Mouse (Mus musculus): ENCODE measurements around the gene Adgrg3. TPM values are rescaled to one million over a fixed set of nuclear protein-coding genes. Genes with fewer than 3 reads are reported as not detected.

The Adgrg3 gene
- 0.79 and 0.95 TPM in 2 replicates for polyA plus RNA-seq (2015; fragmentation: Nextera tagmentation; extraction: Ambion mirVana)

DNA sequence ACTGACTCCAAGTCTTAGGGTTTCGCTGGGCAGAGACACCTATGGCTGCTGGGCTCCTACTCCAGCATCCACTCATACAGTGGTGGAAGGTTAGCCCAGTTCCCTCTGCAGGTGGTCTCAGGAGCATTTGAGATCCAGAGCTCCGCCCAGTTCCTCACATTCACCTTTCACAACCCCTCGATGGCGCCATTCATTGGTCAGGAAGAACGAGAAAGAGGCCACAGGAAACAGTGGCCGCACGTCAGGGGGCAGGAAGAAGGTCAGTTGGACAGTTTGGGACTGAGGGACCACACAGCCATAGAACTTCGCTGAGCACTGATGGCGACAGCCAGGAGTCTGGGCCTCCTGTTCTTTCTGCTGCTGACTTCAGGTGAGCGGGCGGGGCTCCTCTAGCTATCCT is at the start of gene Adgrg3:
TSS of gene Adgrg3 (plus strand) at position 242 of the 400 bp plus-strand sequence.
- Histone ChIP-seq H3K27ac (replicated peaks) (no peak within 1 kb of the TSS), H3K9ac (no peak within 1 kb of the TSS), H3K36me3 (peaks cover 21% of the 10 kb centered on the region), H3K9me3 (no peaks in the 10 kb centered on the region), H3K4me2 (no peak within 1 kb of the TSS), H3K4me3 (no peak within 1 kb of the TSS), H3K4me1 (replicated peaks) (no peaks in the 10 kb centered on the region), H3K27me3 (no peaks in the 10 kb centered on the region)
- no peak for ATAC-seq (ENCODE audit: low FRiP score, low read depth)
- WGBS = 82% methylated on average over 11 of the region's 11 CpGs

DNA sequence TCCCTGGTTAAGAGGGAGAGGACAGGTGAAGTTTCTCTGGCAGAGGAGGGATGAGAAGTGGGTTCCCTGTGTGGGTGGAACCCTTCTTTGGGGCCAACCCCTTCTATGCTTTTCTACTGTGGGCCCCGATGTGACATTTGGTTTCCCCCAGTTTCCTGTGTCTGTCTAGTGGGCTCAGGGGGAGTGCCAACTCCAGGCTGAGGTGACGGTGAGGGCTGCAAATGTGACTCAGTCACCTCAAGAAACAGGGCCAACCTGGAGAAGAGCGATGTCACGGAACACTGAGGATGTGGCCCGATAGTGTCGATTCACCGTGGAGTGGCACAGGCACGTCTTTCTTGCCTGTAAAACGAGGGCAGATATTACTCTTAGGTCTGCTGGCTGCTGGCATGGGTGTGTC is 44.2 kb upstream of the Adgrg3 start:
- H3K9me3 ChIP-seq = no peaks in the 10 kb centered on the region
- no peaks in the 10 kb centered on the region for H3K36me3 ChIP-seq
- no peak overlapping the region for H3K27ac ChIP-seq (replicated peaks)
- peaks cover 16% of the 10 kb centered on the region for H3K4me1 ChIP-seq (replicated peaks)
- no peak for ATAC-seq (ENCODE audit: low FRiP score, low read depth)
- H3K4me2 ChIP-seq = no peak overlapping the region
- H3K27me3 ChIP-seq = no peaks in the 10 kb centered on the region
- H3K4me3 ChIP-seq = no peak overlapping the region
- H3K9ac ChIP-seq = no peak overlapping the region
- WGBS = 93% methylated on average over 9 of the region's 9 CpGs

DNA sequence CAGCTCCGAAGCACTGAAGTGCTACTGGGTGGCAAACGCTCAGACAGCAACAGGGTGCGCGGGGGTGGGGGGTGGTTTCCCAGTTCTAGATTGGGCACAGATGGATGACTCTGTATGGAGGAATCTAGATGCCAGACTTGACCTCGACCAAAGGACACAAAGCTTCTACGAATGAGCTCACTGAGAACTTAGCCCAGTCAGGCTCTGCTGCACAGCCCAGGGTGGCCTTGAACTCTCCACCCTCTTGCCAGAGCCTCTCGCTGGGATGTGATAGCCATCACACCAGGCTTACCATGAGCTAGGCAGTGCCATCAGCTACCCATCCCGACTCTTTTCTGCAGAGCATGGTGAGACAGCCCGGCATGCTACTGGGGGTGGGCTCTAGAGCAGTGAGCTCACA is 43.7 kb upstream of the Adgrg3 start:
- H3K4me2 ChIP-seq = no peak overlapping the region
- H3K4me1 ChIP-seq (replicated peaks) = peaks cover 22% of the 10 kb centered on the region
- H3K4me3 ChIP-seq = no peak overlapping the region
- no peaks in the 10 kb centered on the region for H3K9me3 ChIP-seq
- H3K36me3 ChIP-seq = no peaks in the 10 kb centered on the region
- no peak for ATAC-seq (ENCODE audit: low FRiP score, low read depth)
- H3K9ac ChIP-seq = no peak overlapping the region
- H3K27me3 ChIP-seq = no peaks in the 10 kb centered on the region
- whole genome bisulfite sequencing = 87% methylated on average over 9 of the region's 9 CpGs
- no peak overlapping the region for H3K27ac ChIP-seq (replicated peaks)

DNA sequence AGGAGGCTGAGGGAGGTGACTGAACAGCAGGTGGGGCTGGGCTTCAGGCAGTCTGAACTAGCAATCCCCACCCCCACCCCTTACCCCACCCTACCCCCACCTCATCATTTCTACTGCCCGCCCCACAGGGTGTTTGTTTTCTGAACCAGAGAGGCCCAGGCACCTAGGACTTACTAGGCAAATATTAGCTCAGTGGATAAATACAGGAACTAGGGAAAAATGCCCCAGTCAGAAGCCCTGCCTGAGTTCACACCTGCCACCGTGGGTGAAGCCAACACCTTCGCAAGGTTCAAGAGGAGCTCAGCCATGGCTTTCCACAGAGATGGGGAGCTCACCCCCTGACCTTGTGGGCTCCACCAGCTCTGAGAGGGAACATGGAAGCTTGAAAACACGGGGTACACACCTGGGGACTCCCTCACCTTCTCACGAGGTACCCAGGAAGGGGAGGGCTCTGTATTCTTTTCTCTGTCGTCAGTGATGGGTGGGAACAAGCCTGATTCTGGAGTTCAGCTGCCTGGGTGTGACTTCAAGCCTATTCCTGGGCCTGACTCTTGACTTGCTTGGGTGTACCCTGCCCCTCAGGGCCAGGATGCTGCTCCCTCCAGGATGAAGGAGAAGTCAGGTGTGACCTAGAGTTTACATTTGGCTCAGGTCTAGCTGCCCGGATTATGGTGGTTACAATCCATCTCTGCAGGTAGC is 42.9 kb upstream of the Adgrg3 start, which contains the start of gene Adgrg1:
TSS of gene Adgrg1 (plus strand) at position 285 of the 699 bp plus-strand sequence.
- Histone ChIP-seq H3K4me2 (no peak within 1 kb of the TSS), H3K4me3 (no peak within 1 kb of the TSS), H3K36me3 (no peaks in the 10 kb centered on the region), H3K9me3 (no peaks in the 10 kb centered on the region), H3K27me3 (no peaks in the 10 kb centered on the region), H3K4me1 (replicated peaks) (peaks cover 24% of the 10 kb centered on the region), H3K27ac (replicated peaks) (no peak within 1 kb of the TSS), H3K9ac (no peak within 1 kb of the TSS)
- 68% methylated on average over 7 of the region's 7 CpGs for WGBS
- ATAC-seq (ENCODE audit: low FRiP score, low read depth) = no peak

DNA sequence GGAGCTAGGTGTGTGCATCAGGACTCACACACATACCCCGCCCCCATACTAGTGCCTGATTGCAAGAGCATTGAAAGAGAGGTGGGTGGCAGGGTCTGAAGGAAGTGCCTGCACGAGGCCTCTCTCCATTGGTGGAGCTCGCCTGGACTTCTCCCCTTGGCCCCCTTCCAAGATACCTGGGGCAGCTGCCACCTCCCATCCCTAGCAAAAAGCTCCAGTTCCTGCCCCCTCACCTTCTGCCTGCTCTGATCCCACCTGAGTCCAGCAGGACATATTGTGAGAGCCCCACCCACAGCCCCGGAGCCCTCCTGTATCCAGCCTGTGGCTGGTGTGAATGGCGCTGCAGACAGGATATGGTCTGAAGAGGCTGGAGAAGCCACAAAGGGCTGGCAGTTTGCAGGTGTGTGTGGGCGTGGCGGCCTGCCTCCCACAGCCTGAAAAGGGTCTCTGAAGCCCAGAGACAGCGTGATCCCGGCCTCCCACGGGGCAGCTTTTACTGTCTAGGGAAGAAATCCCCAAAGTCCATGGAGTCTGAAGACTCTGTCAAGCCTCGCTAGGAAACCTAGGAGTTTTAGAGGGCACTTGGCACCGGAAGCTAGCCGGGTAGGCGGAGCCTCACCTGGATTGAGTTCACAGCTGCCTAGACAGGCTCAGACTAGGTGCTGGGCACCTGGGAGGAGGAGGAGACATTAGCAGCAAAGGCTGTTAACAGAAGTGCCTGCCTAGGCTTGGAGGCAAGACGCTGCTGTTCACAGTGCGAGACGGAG is 40.7 kb upstream of the Adgrg3 start:
- H3K36me3 ChIP-seq = no peaks in the 10 kb centered on the region
- peak overlapping the region; percentile 44 for H3K4me2 ChIP-seq
- no peak for ATAC-seq (ENCODE audit: low FRiP score, low read depth)

DNA sequence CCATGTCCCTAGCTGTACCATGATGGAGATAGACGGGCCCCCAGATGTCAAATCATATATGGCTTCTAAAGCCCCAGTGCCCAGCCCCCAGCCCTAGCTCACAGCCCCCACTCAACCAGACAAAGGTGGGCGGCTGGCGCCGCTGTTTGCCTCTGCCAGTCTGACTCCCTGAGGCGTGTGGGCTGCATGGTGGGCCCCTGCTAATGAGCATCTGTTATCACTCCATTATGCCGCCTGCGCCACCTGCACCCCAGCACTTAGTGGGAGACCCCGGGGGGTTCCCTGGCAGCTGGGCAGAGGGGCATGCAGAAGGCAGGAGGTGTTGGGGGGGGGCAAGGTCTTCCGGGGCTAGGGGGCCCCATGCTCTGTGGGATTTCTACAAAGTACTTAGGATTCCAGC is 39.4 kb upstream of the Adgrg3 start:
- Histone ChIP-seq H3K27ac (replicated peaks) (no peak overlapping the region), H3K4me3 (no peak overlapping the region), H3K27me3 (no peaks in the 10 kb centered on the region), H3K4me1 (replicated peaks) (peaks cover 49% of the 10 kb centered on the region), H3K9ac (no peak overlapping the region), H3K36me3 (no peaks in the 10 kb centered on the region), H3K9me3 (no peaks in the 10 kb centered on the region), H3K4me2 (peak overlapping the region; percentile 44)
- WGBS = 27% methylated on average over 9 of the region's 9 CpGs
- no peak for ATAC-seq (ENCODE audit: low FRiP score, low read depth)

More for the DNA sequence above, 40.7 kb upstream of the Adgrg3 start:
- Histone ChIP-seq H3K9me3 (no peaks in the 10 kb centered on the region), H3K9ac (no peak overlapping the region), H3K27ac (replicated peaks) (no peak overlapping the region), H3K4me1 (replicated peaks) (peaks cover 38% of the 10 kb centered on the region), H3K27me3 (no peaks in the 10 kb centered on the region), H3K4me3 (peak overlapping the region; percentile 19)
- 23% methylated on average over 17 of the region's 17 CpGs for WGBS

DNA sequence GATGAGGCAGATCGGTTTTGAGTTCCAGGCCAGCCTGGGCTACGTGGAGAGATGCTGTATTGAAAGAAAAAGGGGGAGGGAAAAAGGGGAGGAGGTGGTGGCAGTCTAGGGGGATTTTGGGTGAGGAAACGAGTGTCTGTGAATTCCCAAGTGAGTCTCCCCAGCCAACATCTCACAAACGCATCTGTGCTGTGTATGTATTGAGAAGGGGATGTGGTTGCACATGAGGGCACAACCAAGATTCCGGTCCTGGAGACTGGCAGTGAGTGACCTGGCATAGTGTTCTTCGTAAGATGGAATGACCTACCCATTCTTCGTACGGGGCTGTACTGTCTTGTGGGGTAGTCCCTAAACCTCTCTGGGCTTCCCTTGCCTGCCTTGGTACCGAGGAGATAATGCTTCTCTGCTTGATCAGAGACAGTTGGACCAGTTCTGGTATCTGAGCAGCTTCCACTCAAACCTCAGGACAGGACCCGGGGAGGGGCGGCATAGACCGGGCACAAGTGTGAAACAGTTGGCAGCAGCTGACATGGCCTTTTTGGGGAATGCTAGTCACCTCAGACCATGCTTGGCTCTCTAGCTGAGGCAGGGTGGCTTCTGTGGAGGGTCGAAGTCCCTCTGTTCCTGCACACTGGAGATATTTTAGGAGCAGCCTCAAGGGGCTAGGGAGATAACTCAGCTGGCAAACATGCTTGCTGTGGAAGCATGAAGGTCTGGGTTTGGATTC is 38.7 kb upstream of the Adgrg3 start:
- no peak for ATAC-seq (ENCODE audit: low FRiP score, low read depth)
- Histone ChIP-seq H3K9me3 (no peaks in the 10 kb centered on the region), H3K4me1 (replicated peaks) (peaks cover 55% of the 10 kb centered on the region), H3K4me3 (no peak overlapping the region), H3K27me3 (no peaks in the 10 kb centered on the region), H3K36me3 (no peaks in the 10 kb centered on the region), H3K9ac (no peak overlapping the region), H3K4me2 (peak overlapping the region; percentile 44; the same call in 1 of the 2 replicates), H3K27ac (replicated peaks) (no peak overlapping the region)
- WGBS = 66% methylated on average over 13 of the region's 13 CpGs

DNA sequence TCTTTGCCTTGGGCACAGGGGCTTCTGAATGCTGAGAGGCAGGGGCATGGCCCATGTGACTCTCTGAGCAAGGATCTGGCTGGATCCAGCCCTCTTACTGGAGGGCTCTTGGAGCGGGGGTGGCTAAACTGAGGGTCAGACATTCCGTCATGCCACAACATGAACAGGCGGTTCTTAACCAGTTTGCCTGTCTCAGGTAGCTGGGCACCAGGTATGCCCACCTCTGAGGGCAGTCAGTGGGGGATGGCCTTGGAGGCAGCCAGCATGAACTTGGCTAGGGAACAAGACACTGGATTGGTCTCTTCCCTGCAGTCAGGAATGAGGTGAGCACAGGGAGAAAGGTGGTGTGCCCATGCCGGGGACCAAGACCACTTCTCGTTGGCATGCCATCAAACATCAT is 37.3 kb upstream of the Adgrg3 start:
- Histone ChIP-seq H3K27ac (replicated peaks) (no peak overlapping the region), H3K4me1 (replicated peaks) (peaks cover 69% of the 10 kb centered on the region), H3K4me3 (no peak overlapping the region), H3K9ac (no peak overlapping the region), H3K36me3 (no peaks in the 10 kb centered on the region), H3K9me3 (no peaks in the 10 kb centered on the region), H3K27me3 (no peaks in the 10 kb centered on the region), H3K4me2 (no peak overlapping the region)
- ATAC-seq (ENCODE audit: low FRiP score, low read depth) = no peak
- 95% methylated on average over 5 of the region's 5 CpGs for WGBS

DNA sequence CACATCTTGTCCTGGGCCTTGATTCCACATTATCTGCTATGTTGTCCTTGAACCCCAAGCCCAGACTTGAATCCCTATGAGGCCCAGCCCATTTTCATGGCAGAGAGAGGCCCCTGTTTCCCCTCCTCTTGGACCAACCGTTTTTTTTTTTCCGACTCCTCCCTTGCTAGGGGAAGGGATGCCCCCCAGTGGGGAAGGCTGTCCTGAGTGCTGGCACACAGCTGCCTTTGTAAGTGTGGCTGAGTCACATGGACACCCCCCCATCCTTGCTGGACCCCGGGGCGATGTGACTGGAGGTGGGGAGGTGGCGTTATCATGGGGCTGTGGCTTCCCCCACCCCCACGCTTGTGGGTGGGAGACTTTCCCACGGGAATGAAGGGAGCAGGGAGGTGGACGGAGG is 36.5 kb upstream of the Adgrg3 start:
- WGBS = 41% methylated on average over 8 of the region's 8 CpGs
- no peak for ATAC-seq (ENCODE audit: low FRiP score, low read depth)
- Histone ChIP-seq H3K27me3 (no peaks in the 10 kb centered on the region), H3K4me1 (replicated peaks) (peaks cover 71% of the 10 kb centered on the region), H3K9ac (no peak overlapping the region), H3K9me3 (no peaks in the 10 kb centered on the region), H3K4me3 (no peak overlapping the region), H3K27ac (replicated peaks) (peak overlapping the region; percentile 73; the same call in 1 of the 2 replicates), H3K36me3 (no peaks in the 10 kb centered on the region), H3K4me2 (no peak overlapping the region)

DNA sequence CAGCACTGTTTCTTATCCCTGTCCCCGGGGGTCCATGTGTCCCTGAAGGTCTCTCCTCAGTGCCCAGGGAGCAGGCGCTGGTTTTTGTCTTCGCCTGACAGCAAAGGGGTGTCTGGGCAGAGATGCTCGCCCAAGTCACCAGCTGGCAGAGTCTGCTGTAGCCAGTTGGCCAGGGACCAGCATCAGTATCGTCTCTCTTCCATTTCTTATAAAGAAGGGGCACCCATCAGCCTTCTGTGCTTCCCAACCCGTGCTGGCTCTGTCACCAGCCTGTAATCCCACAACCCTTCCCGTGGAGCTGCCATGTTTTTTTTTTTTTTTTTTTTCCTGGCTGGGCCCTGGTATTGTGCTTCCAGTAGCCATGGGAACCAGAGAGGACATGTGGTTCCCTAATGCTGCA is 35.6 kb upstream of the Adgrg3 start:
- Histone ChIP-seq H3K27ac (replicated peaks) (peak overlapping the region; percentile 73), H3K4me1 (replicated peaks) (peaks cover 77% of the 10 kb centered on the region), H3K4me3 (no peak overlapping the region), H3K36me3 (no peaks in the 10 kb centered on the region), H3K4me2 (no peak overlapping the region), H3K27me3 (no peaks in the 10 kb centered on the region), H3K9me3 (no peaks in the 10 kb centered on the region), H3K9ac (no peak overlapping the region)
- ATAC-seq (ENCODE audit: low FRiP score, low read depth) = 0 out of 2 replicates have a peak, but pooled peaks have one; percentile 10
- 41% methylated on average over 7 of the region's 7 CpGs for WGBS

DNA sequence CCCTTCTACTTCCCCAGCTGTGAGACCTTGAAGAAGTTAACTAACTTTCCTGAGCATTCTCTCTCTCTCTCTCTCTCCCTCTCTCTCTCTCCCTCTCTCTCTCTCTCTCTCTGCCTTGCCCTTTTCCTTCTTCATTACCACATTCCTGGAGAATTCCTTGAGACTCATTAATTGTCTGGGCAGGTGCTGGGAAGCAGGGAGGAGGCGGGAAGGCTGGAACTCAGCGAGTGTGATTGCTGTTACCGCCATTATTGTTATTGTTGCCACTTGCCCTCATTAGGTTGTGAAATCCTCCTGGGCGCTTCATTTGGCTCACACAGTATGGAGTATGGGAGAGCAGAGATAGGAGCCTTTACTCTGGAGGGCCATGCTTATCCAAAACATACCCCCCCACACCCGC is 34.3 kb upstream of the Adgrg3 start:
- Histone ChIP-seq H3K4me2 (peak overlapping the region; percentile 38; the same call in 1 of the 2 replicates), H3K27ac (replicated peaks) (peak overlapping the region; percentile 73), H3K27me3 (no peaks in the 10 kb centered on the region), H3K9ac (no peak overlapping the region), H3K4me3 (no peak overlapping the region), H3K9me3 (no peaks in the 10 kb centered on the region), H3K36me3 (no peaks in the 10 kb centered on the region), H3K4me1 (replicated peaks) (peaks cover 76% of the 10 kb centered on the region)
- ATAC-seq (ENCODE audit: low FRiP score, low read depth) = no peak
- 20% methylated on average over 5 of the region's 5 CpGs for WGBS

Data from hindbrain, embryonic 15.5 days (tissue).